Mouse (Mus musculus) heart, embryonic 10.5 days (tissue): Measurements from ENCODE around the gene Fhl4. TPM values are rescaled to one million over a fixed set of nuclear protein-coding genes. Genes with fewer than 3 reads are reported as not detected.

Experiments
- DNase-seq: peaks from one replicate; pipeline ENCODE4 v3.0.0-alpha.2; 2017; ENCODE audit warnings: low spot score
- H3K27ac ChIP-seq: fragments of 300-500 bp; sonication (generic); 2 replicates; pipeline ENCODE4 v1.5.1; 2016; ENCODE audit warnings: mild to moderate bottlenecking
- H3K27me3 ChIP-seq: fragments of 300-500 bp; sonication (generic); 2 replicates; pipeline ENCODE4 v1.6.1; 2016; ENCODE audit warnings: mild to moderate bottlenecking; ENCODE audit not compliant: poor library complexity, insufficient read depth, severe bottlenecking
- H3K36me3 ChIP-seq: fragments of 300-500 bp; sonication (generic); 2 replicates; pipeline ENCODE4 v1.6.1; 2016; ENCODE audit warnings: mild to moderate bottlenecking, moderate library complexity
- H3K4me1 ChIP-seq: fragments of 300-500 bp; sonication (generic); 2 replicates; pipeline ENCODE4 v1.6.1; 2016; ENCODE audit warnings: mild to moderate bottlenecking
- H3K4me3 ChIP-seq: fragments of 300-500 bp; sonication (generic); 2 replicates; pipeline ENCODE4 v1.5.1; 2016; ENCODE audit warnings: mild to moderate bottlenecking, moderate library complexity
- H3K9me3 ChIP-seq: fragments of 300-500 bp; sonication (generic); 2 replicates; pipeline ENCODE4 v1.6.1; 2016; ENCODE audit warnings: mild to moderate bottlenecking, moderate library complexity
- WGBS: fragments of 180-500 bp; shearing (Covaris S2); methylation state at CpG from one replicate; pipeline ENCODE4 v1.1.7; 2016; 5-methylcytosine and 5-hydroxymethylcytosine counted together
- polyA plus RNA-seq: library from polyadenylated mRNA; unstranded; fragments of >200 nt; fragmentation: Nextera tagmentation; extraction: Ambion mirVana; gene quantifications from 2 replicates; pipeline ENCODE4 v1.2.1, GENCODE M21; 2016

Fhl4 gene
- polyA plus RNA-seq = 1.1 and 1.4 TPM in 2 replicates

GRCm38 (mm10) chr10:85102247-85103084 lies at the start of gene Fhl4, which contains the start of gene Tmem263:
Gene Fhl4, minus strand, starts transcription at chr10:85102495.
Gene Tmem263, plus strand, starts transcription at chr10:85102627.
- H3K4me3 ChIP-seq = peak within 1 kb of the TSS; percentile 99
- peak; percentile 96 for DNase-seq
- peaks cover 9% of the 10 kb centered on the region for H3K4me1 ChIP-seq
- peak within 1 kb of the TSS; percentile 97 for H3K27ac ChIP-seq
- H3K27me3 ChIP-seq = no peaks in the 10 kb centered on the region
- H3K9me3 ChIP-seq = no peaks in the 10 kb centered on the region
- under 1% methylated on average over 89 of the region's 96 CpGs for WGBS
- H3K36me3 ChIP-seq = no peaks in the 10 kb centered on the region

- DNase-seq = no peak
- Histone ChIP-seq H3K4me3 (no peak overlapping the region), H3K27me3 (no peaks in the 10 kb centered on the region), H3K9me3 (no peaks in the 10 kb centered on the region), H3K36me3 (peaks cover 17% of the 10 kb centered on the region), H3K4me1 (no peaks in the 10 kb centered on the region), H3K27ac (no peak overlapping the region)
- WGBS = 86% methylated on average over 5 of the region's 5 CpGs
Measured at GRCm38 (mm10) chr10:85149226-85149625, 46.9 kb upstream of the Fhl4 start.

- H3K36me3 ChIP-seq = peaks cover 33% of the 10 kb centered on the region
- 86% methylated on average over 14 of the region's 14 CpGs for WGBS
- H3K27me3 ChIP-seq = no peaks in the 10 kb centered on the region
- H3K27ac ChIP-seq = no peak overlapping the region
- H3K4me3 ChIP-seq = no peak overlapping the region
- H3K4me1 ChIP-seq = no peaks in the 10 kb centered on the region
- no peaks in the 10 kb centered on the region for H3K9me3 ChIP-seq
- no peak for DNase-seq
Measured at GRCm38 (mm10) chr10:85146282-85146681, 44.0 kb upstream of the Fhl4 start.

GRCm38 (mm10) chr10:85141465-85141864 lies 39.2 kb upstream of the Fhl4 start:
- no peaks in the 10 kb centered on the region for H3K27me3 ChIP-seq
- no peak overlapping the region for H3K27ac ChIP-seq
- WGBS = 73% methylated on average over 9 of the region's 9 CpGs
- no peak overlapping the region for H3K4me3 ChIP-seq
- no peaks in the 10 kb centered on the region for H3K9me3 ChIP-seq
- DNase-seq = no peak
- peaks cover 26% of the 10 kb centered on the region for H3K36me3 ChIP-seq
- no peaks in the 10 kb centered on the region for H3K4me1 ChIP-seq

GRCm38 (mm10) chr10:85136573-85136972 lies 34.3 kb upstream of the Fhl4 start:
- 87% methylated on average over 6 of the region's 6 CpGs for WGBS
- Histone ChIP-seq H3K9me3 (no peaks in the 10 kb centered on the region), H3K27ac (no peak overlapping the region), H3K4me3 (no peak overlapping the region), H3K36me3 (peaks cover 2% of the 10 kb centered on the region; the same call in 1 of the 2 replicates), H3K4me1 (no peaks in the 10 kb centered on the region), H3K27me3 (no peaks in the 10 kb centered on the region)
- no peak for DNase-seq

- Histone ChIP-seq H3K27me3 (no peaks in the 10 kb centered on the region), H3K9me3 (no peaks in the 10 kb centered on the region), H3K4me3 (peak overlapping the region; percentile 76), H3K36me3 (peaks cover 10% of the 10 kb centered on the region; the same call in 1 of the 2 replicates), H3K27ac (peak overlapping the region; percentile 85; the same call in 1 of the 2 replicates), H3K4me1 (peaks cover 11% of the 10 kb centered on the region)
- 22% methylated on average over 7 of the region's 7 CpGs for WGBS
- DNase-seq = no peak
Measured at GRCm38 (mm10) chr10:85128453-85128852, 26.2 kb upstream of the Fhl4 start.

GRCm38 (mm10) chr10:85127395-85128287 lies 25.3 kb upstream of the Fhl4 start, which contains the start of gene Mterf2:
Gene Mterf2, minus strand, starts transcription at chr10:85128027.
- peak within 1 kb of the TSS; percentile 76 for H3K4me3 ChIP-seq
- H3K36me3 ChIP-seq = peaks cover 11% of the 10 kb centered on the region; the same call in 1 of the 2 replicates
- WGBS = 8% methylated on average over 20 of the region's 20 CpGs
- peak; percentile 98 for DNase-seq
- peaks cover 11% of the 10 kb centered on the region for H3K4me1 ChIP-seq
- H3K27me3 ChIP-seq = no peaks in the 10 kb centered on the region
- no peaks in the 10 kb centered on the region for H3K9me3 ChIP-seq
- peak within 1 kb of the TSS; percentile 85 for H3K27ac ChIP-seq

GRCm38 (mm10) chr10:85125184-85125583 lies 22.9 kb upstream of the Fhl4 start:
- Histone ChIP-seq H3K4me1 (peaks cover 11% of the 10 kb centered on the region), H3K27ac (no peak overlapping the region), H3K27me3 (no peaks in the 10 kb centered on the region), H3K4me3 (no peak overlapping the region), H3K9me3 (no peaks in the 10 kb centered on the region), H3K36me3 (peaks cover 28% of the 10 kb centered on the region)
- WGBS = 81% methylated on average over 13 of the region's 13 CpGs
- no peak for DNase-seq

- WGBS = 61% methylated on average over 4 of the region's 4 CpGs
- Histone ChIP-seq H3K27me3 (no peaks in the 10 kb centered on the region), H3K9me3 (no peaks in the 10 kb centered on the region), H3K4me3 (no peak overlapping the region), H3K4me1 (peaks cover 6% of the 10 kb centered on the region; the same call in 1 of the 2 replicates), H3K36me3 (peaks cover 45% of the 10 kb centered on the region), H3K27ac (no peak overlapping the region)
- no peak for DNase-seq
Measured at GRCm38 (mm10) chr10:85114409-85114808, 12.1 kb upstream of the Fhl4 start.

- peak; percentile 85 for DNase-seq
- under 1% methylated on average over 34 of the region's 34 CpGs for WGBS
- Histone ChIP-seq H3K36me3 (no peaks in the 10 kb centered on the region), H3K4me3 (peak overlapping the region; percentile 99), H3K4me1 (peaks cover 9% of the 10 kb centered on the region), H3K27me3 (no peaks in the 10 kb centered on the region), H3K27ac (peak overlapping the region; percentile 97), H3K9me3 (no peaks in the 10 kb centered on the region)
Measured at GRCm38 (mm10) chr10:85103085-85103885, 990 bp upstream of the Fhl4 start.

GRCm38 (mm10) chr10:85101841-85102240 lies 454 bp downstream of the Fhl4 start:
- DNase-seq = no peak
- Histone ChIP-seq H3K4me3 (peak overlapping the region; percentile 99), H3K27me3 (no peaks in the 10 kb centered on the region), H3K36me3 (no peaks in the 10 kb centered on the region), H3K4me1 (peaks cover 9% of the 10 kb centered on the region), H3K27ac (peak overlapping the region; percentile 97), H3K9me3 (no peaks in the 10 kb centered on the region)
- WGBS = under 1% methylated on average over 10 of the region's 10 CpGs

GRCm38 (mm10) chr10:85071605-85072152 lies 30.6 kb downstream of the Fhl4 start:
- Histone ChIP-seq H3K4me1 (no peaks in the 10 kb centered on the region), H3K9me3 (no peaks in the 10 kb centered on the region), H3K27me3 (no peaks in the 10 kb centered on the region), H3K27ac (no peak overlapping the region), H3K4me3 (no peak overlapping the region), H3K36me3 (no peaks in the 10 kb centered on the region)
- 53% methylated on average over 4 of the region's 4 CpGs for WGBS
- no peak for DNase-seq
